Mouse (Mus musculus) thymus, postnatal 10 days (tissue): ENCODE results near the gene Safb2.

Source experiments
- DNase-seq, 2 experiments: peaks; one replicate each; pipeline ENCODE4 v3.0.0; 2021; ENCODE audit warnings: low spot score in 2 of 2

Gene Safb2

DNA sequence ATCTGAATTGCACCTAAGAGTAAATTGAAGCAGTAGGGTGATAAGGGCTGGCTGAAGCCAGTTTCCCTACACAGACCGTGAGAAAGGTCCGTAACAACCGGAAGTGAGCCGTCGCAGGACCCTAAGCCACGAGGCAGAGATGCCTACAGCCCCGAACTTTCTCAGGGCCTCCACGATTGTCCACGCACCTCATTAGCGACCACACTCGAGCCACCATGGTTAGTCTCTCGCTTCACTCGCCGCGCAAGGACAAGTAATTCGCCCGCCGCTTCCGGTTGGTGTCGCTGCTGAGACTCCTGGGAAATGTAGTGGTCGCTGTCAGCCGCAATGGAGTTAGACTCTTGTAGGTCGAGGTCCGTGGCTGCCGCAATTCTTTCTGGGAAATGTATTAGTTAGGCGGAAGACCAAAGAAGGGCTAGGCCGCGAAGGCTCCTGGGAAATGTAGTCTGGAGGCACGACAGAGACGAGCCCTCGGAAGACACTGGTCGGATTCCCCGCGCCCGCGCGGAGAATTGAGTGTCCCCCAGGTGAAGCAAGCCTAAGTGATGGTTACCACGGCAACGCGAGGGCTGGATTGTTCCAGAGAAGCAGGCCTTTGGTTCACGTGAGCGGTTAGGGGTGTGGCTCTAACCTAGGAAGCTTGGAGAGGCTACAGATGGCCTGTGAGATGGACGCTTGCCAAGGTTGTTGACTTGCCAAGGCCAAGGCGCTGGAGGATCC is 25.2 kb upstream of the Safb2 start, which contains the start of gene 2410015M20Rik:
Gene 2410015M20Rik (minus strand): TSS at position 320 of the 720 bp plus-strand sequence.
- DNase-seq: peak; percentile 89 to 92

DNA sequence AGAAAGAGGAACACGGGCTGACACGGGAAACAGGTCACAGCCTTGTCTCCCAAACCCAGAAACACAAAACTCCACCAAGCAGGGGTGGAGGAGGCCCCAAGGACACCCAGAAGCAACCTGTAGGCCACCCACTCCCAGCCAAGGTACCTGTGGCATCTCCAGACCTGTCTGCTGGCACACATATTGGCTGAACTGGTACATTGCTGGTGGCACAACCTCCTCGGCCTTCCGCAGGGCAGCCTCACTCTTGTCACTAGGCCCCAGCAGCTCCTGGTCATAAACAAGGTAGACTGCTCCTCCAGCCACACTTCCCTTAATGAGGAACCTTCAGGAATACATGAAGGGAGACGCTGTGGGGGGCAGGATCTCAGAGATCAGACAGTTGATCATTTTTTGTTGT is 24.3 kb upstream of the Safb2 start:
- DNase-seq: no peak

DNA sequence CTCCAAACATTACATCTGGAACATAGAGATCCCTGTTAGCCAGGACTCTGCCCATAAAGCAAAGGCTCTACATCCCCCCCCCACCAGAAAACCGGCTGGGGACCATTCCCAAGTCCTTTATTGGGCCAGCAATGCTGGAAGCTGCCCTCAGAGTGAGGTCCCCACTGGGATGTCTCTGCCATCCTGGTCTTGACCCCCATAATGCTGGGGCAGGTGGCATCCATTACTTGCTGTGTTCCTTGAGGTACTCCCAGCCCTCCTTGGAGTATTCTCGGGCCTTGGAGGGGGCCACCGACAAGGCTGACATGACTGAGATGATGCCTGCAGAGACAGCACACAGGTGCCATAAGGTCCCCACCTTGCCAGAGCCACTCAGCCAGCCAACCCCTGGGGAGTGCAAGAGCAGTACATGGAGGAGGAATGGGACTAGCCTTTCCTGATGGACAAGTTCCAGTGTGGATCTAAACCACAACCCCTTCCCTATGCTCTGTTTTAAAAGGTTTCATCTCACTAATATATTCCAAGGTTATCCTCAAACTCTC is 23.2 kb upstream of the Safb2 start:
- DNase-seq: no peak

DNA sequence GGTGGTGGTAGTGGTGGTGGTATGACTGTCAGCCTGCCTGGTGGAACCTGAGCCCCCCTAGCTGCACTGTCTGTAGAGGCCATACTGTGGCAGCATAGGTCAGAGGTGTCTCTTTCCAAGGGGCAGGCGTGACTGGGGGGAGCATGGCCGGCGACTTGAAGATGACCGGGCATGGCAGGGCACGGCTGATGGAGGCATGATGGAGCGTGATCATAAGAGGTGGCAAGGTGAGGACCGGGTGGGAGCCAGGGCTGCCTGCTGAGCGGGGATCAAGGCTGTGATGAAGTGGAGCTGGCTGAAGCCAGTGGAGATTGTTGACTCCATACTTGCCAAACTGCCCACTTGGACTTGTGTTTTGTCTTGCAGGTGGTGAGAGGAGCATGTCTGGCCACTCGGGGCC is 21.0 kb upstream of the Safb2 start:
- DNase-seq: no peak

DNA sequence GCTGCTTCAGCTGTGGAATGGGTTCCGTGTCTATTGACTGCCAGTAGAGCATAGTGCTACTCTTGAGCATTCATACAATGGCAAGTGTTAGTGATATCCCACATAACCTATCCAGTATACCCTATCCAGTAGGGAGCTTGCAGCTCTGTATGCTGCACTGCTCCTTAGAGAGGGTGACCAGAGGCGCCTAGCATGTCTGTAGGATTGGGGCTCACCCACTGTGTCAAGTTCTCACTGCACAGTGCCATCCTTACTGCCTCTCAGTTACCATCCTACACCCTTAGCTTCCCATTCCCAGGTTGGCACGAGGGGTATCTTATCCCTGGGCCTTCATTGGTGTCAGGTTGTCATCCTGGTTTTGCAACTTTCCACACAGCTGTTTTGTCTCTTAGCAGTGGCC is 20.0 kb upstream of the Safb2 start:
- DNase-seq: no peak

DNA sequence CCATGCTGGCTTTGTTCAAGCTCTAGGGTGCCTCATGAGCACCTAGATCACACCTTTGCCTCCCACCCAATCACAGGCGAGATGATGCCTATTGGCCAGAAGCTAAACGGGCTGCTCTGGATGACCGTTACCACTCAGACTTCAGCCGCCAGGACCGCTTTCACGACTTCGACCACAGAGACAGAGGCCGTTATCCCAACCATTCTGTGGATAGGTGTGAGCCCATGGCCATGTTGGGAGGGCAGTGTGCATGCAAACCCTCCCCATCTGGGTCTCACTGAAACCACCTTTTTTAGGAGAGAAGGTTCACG is 19.6 kb upstream of the Safb2 start:
- no peak for DNase-seq

DNA sequence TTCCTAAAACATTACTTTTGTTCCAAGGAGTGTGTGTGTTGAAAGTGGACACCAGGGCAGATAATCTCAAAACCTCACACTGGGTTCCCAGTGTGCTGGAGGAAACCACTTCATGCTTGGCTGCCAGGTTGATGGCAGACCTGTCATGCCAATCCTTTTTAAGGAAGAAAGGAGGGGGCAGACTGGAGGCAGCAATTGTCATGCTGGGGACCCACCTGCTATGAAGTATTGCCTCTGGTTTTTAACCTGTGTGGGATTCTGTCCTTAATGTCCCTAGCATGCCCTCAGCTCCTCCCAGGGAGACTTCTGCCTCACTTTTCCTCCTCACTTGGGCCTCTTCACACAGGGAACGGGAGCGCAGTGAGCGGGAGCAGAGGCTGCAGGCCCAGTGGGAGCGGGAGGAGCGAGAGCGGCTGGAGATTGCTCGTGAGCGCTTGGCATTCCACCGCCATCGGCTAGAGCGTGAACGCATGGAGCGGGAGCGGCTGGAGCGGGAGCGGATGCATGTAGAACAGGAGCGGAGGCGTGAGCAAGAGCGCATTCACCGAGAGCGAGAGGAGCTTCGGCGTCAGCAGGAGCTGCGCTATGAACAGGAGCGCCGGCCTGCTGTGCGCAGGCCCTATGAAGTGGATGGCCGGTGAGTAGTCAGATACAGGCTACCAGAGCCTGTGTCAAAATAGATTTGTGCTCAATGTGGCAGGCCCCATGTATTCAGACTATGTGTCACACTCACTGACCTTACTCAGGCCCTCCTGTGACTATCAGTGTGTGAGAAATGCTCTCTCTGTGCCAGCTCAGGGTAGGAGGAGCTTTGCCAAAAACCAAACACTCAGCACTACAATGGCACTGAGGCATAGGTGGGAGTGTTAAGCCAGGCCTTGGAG is 19.0 kb upstream of the Safb2 start:
- DNase-seq: no peak

DNA sequence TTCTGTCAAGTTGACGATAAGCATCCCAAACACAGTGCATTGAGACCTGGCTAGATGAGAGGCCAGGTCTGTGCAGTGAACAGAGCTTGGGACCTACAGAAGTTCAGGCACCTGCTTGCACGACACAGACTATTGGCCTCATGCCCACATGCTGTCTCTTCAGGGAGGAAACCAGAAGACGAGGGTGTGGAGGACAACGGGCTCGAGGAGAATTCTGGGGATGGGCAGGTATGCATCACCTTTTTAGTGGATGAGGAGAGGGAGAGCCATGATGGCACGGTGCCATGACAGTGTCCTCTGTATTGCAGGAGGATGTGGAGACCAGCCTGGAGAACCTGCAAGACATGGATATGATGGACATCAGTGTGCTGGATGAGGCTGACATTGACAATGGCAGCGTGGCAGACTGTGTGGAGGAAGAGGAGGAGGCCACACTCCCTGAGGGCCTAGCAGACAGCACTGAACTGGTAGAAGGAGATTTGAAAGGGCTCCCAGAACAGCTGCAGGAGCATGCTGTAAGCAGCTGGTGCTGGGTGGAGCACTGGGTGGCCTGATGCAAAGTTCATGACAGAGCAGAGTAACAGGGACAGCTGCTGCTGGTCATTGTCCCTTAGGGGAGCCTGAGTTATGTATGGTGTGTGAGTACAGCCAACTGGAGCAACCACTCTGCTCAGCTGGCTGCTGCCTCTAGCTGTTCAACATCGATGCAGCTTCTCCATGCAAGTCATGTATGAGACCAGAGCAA is 9.3 kb upstream of the Safb2 start:
- no peak for DNase-seq

DNA sequence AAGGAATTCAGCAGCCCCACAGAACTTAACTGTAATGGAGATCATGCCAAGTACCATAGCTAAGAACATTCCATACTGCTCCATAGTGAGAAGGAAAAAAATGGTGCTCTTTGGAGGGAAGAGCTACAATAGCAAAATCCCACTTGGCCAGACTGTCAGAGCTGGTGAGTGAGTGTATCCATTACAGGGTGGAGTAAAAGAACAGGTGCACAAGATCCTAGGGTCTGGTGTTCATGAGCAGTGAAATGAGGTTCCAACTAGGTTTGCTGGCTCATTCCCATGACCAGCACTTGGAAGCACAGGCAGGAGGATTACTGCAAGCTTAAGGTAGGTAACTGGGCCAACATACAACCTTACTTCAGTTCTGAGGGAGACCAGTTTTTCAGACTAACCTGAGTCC is 8.2 kb upstream of the Safb2 start:
- no peak for DNase-seq

DNA sequence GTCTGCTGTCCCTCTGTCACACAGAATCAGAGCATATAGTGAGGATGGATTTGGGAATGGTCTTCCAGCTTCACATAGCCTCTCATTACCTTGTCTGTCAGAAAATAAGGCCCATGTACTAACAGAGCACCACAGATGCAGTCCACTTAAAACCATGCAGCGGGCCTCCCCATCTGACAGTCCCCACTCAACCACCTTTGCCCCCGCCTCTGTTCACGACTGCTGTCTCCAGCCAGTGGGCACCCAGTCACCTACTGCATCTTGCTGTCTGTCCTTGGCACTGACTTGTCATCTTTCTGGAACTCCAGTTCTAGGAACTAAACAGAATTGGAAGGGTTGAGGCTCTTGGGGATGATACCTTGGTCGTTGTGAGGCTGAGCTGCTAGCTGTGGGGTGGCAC is 4.5 kb upstream of the Safb2 start:
- DNase-seq: no peak

DNA sequence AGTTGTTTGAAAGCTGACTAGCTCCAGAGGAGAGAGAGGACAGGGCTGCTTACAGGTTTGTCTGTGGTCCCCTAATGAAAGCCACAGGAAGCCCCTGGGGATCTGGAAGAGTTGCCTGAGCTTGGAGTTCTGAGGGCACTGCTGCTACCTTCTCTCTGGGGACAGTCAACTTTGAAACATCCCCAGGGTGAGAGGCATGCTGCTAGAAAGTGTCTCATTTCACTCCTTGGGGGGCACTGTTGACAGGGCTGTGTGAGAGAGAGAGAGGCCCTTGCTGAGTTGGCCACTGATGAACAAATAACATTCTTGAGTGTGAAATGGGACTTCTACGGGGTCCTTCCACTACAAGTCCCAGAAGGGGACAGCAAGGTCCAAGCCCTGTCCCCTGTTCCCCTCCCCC is 3.4 kb upstream of the Safb2 start:
- DNase-seq: no peak

DNA sequence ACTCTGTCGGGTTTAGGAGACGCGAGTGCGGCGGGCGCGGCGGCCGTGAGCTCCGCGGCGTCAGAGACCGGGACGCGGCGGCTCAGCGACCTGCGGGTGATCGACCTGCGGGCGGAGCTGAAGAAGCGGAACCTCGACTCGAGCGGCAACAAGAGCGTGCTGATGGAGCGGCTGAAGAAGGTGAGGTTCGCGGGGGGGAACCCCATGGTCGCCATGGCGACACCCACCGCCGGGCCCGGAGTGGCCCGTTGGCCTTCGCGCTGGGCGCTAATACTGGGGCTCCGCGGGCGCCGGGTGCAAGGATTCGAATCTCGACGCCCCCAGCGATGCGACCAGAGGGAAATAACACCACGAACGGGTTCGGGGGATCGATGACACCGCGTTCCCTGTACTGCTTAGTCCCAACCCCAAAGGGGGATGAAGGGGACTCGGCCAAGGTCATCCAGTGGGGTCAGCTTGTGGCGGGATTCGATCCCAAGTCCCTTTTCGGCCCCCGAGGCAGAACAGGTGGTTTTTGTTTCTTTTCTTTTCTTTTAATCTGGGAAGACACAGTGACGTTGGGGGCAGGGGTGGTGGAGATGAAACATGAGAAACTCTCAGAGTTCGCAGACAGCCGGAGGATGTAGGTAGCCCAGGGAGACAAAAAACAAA is 911 bp upstream of the Safb2 start:
- DNase-seq: no peak

DNA sequence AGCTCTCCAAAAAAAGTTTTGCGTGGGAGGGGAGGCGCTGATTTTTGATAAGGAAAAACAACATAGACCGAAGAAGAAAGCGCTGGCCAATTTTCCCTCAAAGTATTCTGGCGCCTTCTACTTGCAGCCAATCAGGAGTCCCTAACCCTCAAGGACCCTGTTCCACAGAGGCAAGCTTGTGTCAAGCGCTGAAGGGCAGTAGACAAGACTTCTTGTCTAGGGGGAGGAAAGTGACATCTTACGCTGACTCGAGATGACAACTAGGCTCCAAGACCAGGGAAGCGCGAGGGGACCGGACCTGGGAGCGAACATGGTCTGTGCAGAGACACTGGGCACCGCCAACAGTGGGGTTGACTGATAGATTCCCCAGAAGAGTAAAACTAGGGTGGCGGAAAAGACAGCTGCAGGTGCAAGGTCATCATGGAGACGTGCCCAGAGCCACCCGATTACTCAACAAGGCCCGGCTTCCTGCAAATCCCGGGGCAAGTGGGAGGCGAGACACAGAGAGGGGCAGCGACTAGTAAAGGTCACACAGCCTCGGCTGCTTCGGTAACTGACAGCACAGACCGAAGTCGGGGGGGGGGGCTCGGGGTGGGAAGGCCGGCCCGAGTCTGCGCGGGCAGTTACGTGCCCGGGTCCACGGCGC is 651 bp downstream of the Safb2 start:
- peak; percentile 40 to 41 for DNase-seq

DNA sequence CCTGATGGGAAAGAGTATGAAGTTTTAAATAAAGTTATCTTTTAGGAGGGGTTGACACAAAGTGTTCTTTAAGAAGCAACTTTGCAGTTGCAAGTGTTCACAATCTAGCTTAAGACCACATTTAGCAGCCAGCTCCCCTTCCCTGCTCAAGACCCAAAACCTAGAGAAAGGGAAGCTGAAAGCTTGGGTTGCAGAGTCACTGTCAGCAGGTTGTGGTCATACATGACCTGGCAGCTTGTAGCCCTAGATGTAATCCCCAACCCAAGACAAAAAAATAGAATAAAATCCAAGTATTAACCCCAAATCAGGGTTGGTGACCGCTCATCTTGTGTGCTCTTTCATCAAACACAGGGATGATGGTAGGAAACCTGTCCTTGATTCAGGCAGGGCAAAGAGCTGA is 1.3 kb downstream of the Safb2 start:
- DNase-seq: no peak

DNA sequence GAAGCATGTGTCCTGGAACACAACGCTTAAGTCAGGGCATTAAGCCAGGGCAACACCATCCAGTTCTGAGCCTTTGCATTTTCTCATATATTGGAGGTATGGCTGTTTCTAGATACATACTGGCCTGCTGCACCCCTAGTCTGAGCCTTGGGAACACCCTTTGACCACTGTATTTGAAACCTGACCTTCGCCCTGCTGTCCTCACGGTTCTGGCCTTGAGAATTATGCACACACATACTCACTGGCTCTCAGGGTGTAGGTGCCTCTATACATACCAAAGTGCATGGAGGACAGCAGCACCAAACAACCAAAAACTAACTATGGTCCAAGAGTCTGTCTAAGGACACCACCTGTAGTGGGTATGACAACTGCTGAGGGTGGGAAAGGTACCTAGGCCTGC is 11.4 kb downstream of the Safb2 start:
- no peak for DNase-seq

DNA sequence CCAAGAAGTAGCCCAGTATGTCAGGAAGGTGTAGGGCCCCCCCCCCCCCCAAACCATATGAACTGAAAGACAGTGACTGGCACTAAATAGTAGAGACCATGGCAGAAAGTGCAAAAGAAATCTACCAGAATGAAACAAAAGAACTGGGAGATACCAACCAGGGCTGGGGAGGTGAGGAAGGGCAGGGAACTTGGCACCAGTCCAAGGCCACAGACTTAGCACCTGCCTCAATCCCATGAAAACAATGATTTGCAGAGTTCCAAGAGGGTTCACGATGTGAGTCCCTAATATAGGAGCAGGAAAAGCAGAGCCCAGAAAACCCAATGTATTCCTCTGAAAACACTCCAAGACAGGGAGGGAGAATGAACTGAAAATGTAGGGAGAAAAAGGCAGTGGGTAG is 12.2 kb downstream of the Safb2 start:
- no peak for DNase-seq

DNA sequence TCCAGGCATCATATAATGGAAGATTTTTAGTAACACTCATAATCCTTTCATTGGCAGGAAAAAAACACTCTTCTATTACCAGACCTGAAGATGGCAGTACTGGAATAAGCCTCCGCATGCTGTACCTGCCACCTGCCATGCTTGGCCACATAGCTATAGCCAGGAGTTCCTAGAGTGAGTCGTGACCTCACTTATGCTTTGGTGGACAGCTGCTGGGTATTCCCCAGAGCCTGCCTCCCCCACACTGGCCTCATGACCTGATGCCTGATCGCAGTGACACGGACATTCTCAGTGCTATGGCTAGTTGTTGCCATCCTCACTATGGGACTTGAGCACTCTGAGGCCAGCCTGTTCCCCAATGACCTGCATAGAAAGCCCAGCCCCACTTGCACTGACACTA is 14.1 kb downstream of the Safb2 start:
- DNase-seq: no peak

DNA sequence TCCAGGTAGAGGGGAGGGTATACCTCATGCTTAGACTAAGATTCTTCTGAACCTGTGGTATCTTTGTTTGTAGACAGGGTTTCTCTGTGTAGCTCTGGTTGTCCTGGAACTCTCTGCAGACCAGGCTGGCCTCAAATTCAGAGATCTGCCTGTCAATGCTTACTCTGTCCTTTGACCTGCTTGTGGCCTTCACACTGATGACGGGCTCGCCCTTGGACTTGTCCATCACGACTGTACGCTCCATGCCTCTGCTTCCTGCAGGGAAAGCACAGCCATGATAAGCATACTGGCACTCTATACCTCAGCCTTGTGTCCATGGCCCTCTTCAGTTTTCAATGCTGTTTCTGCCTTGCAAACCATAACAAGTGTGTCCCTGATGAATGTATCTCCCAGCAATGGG is 17.0 kb downstream of the Safb2 start:
- no peak for DNase-seq

DNA sequence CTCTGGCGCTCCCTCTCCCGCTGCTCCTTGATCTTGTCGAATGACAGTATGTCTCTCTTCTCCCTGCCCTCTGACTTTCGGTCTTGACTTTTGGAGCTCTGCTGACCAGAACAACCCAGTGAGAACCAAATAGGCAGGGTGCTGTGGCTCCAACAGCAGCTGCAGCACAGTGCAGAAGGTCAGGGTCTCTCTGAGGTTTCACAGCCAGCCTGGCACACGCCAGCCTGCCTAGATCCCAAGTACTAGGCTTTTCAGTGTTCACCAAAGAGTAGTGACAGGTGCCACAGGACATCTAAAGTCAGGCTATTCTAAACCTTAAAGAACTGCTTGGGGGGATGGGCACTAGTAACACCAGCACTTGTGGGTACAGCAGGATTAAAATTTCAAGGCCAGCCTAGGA is 17.5 kb downstream of the Safb2 start:
- no peak for DNase-seq

DNA sequence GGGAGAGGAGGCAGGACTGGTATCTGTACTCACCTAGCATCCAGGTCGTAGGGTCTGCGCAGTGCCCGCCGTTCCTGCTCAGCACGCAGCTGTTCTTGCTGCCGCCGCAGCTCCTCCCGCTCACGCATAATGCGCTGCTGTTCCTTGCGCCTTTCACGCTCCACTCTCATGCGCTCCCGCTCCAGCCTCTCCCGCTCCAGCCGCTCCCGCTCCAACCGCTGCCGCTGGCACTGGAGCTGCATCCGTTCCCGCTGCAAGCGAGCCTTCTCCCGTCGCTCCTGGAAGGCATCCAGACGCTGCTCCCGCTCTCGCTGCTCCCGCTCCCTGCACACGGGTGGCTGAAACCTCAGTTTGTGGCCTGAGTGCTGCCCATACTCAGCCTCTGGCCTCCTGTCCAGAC is 18.1 kb downstream of the Safb2 start:
- DNase-seq: no peak

DNA sequence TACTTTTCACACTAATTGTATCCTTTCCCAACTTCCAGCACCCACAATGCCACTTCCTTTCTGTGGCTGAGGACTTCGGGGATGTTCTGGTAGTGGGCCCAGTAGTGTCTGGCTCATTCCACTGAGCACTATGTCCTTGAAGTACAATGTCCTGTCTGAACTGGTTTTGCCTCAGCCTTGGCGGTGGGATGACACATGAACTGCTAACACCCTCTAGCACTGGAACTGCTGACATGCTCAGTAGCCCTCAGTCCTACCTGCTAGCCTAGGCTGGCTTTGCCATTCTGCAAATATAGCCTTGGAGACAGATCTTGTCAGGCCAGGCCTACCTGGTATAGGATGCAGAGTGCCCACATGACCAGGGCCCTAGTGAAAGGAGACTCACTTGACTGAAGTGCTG is 22.5 kb downstream of the Safb2 start:
- DNase-seq: no peak
